ENCODE assay signal across 9 mouse cellular contexts in genomic region chr6:114970386-114970785, GRCm38 (mm10). TPM values are rescaled to one million over a fixed set of nuclear protein-coding genes. Genes with fewer than 3 reads are reported as not detected.
DNase-seq lines count a peak whose midpoint lies in the region; ATAC-seq lines count a peak whose summit lies in the region.
"Had no signal": no experiment of that assay in that cellular context is flagged by ENCODE, and none has a peak within 500 bp of the region (broad histone marks: within the 10 kb centered on the region; RNA-seq: fewer than 3 reads in every experiment).

No protein-coding gene starts in this region.

- H3K36me3 ChIP-seq in forebrain, embryonic 10.5 days (replicated peaks): no peaks in the 10 kb centered on the region
- H3K36me3 ChIP-seq in forebrain, embryonic 12.5 days (replicated peaks): no peaks in the 10 kb centered on the region
- no peaks in the 10 kb centered on the region for H3K36me3 ChIP-seq in midbrain, embryonic 14.5 days (ENCODE audit: control insufficient read depth, insufficient read depth, low read length)
- H3K36me3 ChIP-seq: liver, embryonic 13.5 days had no signal

- intact Hi-C loops in left cerebral cortex, postnatal 10 days (cut with DNase I): no loop called here

- ATAC-seq in forebrain, embryonic 12.5 days (ENCODE audit: low FRiP score): no peak
- ATAC-seq in midbrain, embryonic 14.5 days (ENCODE audit: low FRiP score, low TSS enrichment): no peak

- no peak overlapping the region for H3K9ac ChIP-seq in forebrain, embryonic 12.5 days
- no peak overlapping the region for H3K9ac ChIP-seq in midbrain, embryonic 14.5 days (replicated peaks; ENCODE audit: low read length)
- H3K9ac ChIP-seq: liver, embryonic 13.5 days had no signal

- H3K9me3 ChIP-seq in forebrain, embryonic 10.5 days: no peaks in the 10 kb centered on the region; the same call in 1 of the 2 replicates
- H3K9me3 ChIP-seq in forebrain, embryonic 12.5 days: no peaks in the 10 kb centered on the region
- no peaks in the 10 kb centered on the region for H3K9me3 ChIP-seq in midbrain, embryonic 14.5 days (ENCODE audit: control insufficient read depth, low read length)
- H3K9me3 ChIP-seq: liver, embryonic 13.5 days had no signal

- DNase-seq in forebrain, embryonic 10.5 days (ENCODE audit: extremely low spot score, low spot score): no peak
- DNase-seq in 3T3-L1 (ENCODE audit: low read depth, low spot score): peak; percentile 22
- peak; percentile 23 for DNase-seq in forelimb bud, embryonic 11.5 days (ENCODE audit: low read depth, low spot score)
- DNase-seq in midbrain, embryonic 14.5 days: no peak
- DNase-seq in adrenal gland, postnatal 10 days: no peak
- no peak for DNase-seq in Muller cell, postnatal 12 days (ENCODE audit: inconsistent ontology term)
- no peak for DNase-seq in left cerebral cortex, postnatal 10 days (ENCODE audit: extremely low spot score in 1 of 2, low spot score in 2 of 2)
- DNase-seq: liver, embryonic 13.5 days had no signal

- H3K27me3 ChIP-seq in forebrain, embryonic 10.5 days (ENCODE audit: poor library complexity, severe bottlenecking): peaks cover 73% of the 10 kb centered on the region
- H3K27me3 ChIP-seq in forebrain, embryonic 12.5 days: peaks cover 63% of the 10 kb centered on the region
- peaks cover 28% of the 10 kb centered on the region; the same call in 1 of the 2 replicates for H3K27me3 ChIP-seq in midbrain, embryonic 14.5 days (ENCODE audit: control insufficient read depth, insufficient read depth, low read length)

- H3K4me1 ChIP-seq in forebrain, embryonic 10.5 days: peaks cover 41% of the 10 kb centered on the region
- H3K4me1 ChIP-seq in forebrain, embryonic 12.5 days: peaks cover 26% of the 10 kb centered on the region
- peaks cover 4% of the 10 kb centered on the region; the same call in 1 of the 2 replicates for H3K4me1 ChIP-seq in midbrain, embryonic 14.5 days (ENCODE audit: control insufficient read depth, insufficient read depth, low read length)

- peak overlapping the region; percentile 76 for H3K4me3 ChIP-seq in forebrain, embryonic 10.5 days
- H3K4me3 ChIP-seq in forebrain, embryonic 12.5 days (replicated peaks): no peak overlapping the region
- no peak overlapping the region for H3K4me3 ChIP-seq in midbrain, embryonic 14.5 days (replicated peaks; ENCODE audit: low read depth, low read length)

- no peak overlapping the region for H3K4me2 ChIP-seq in forebrain, embryonic 12.5 days
- peak overlapping the region; percentile 99 for H3K4me2 ChIP-seq in midbrain, embryonic 14.5 days (ENCODE audit: low read length)

- no peak overlapping the region for H3K27ac ChIP-seq in forebrain, embryonic 10.5 days
- H3K27ac ChIP-seq in forebrain, embryonic 12.5 days: no peak overlapping the region
- no peak overlapping the region for H3K27ac ChIP-seq in midbrain, embryonic 14.5 days (replicated peaks; ENCODE audit: low read depth, low read length)
- H3K27ac ChIP-seq: liver, embryonic 13.5 days had no signal

- 24% methylated on average over 6 of the region's 6 CpGs for WGBS in forebrain, embryonic 10.5 days
- 27% methylated on average over 6 of the region's 6 CpGs for WGBS in forebrain, embryonic 12.5 days
- 24% methylated on average over 6 of the region's 6 CpGs for WGBS in midbrain, embryonic 14.5 days

RNA-seq across cellular contexts. Expression of gene Vgll4, which starts 0.6 kb away (rescaled TPM):
- polyA plus RNA-seq in forebrain, embryonic 10.5 days (2016; fragmentation: Nextera tagmentation; extraction: Ambion mirVana): 79.0 and 81.7 TPM in 2 replicates
- 91.2 and 96.1 TPM in 2 replicates for polyA plus RNA-seq in forebrain, embryonic 12.5 days (2016; fragmentation: Nextera tagmentation; extraction: Ambion mirVana)
- 32.2 and 42.8 TPM in 2 replicates for polyA plus RNA-seq in midbrain, embryonic 14.5 days (2014; fragmentation: Nextera tagmentation; extraction: Ambion mirVana)
- 10 to 100 TPM; 82.4 to 93.1 TPM for total RNA-seq in adrenal gland, postnatal 10 days (2021)
- total RNA-seq in left cerebral cortex, postnatal 10 days (2021): 10 to 100 TPM; 42.7 to 51.8 TPM

Comparison
In these comparisons a context has a peak if more than half of its experiments do, and no peak if none do; other contexts are left out.
1. DNase-seq: peak in 3T3-L1 (single experiment) and forelimb bud, embryonic 11.5 days (single experiment); none in forebrain, embryonic 10.5 days (single experiment), midbrain, embryonic 14.5 days (single experiment), adrenal gland, postnatal 10 days (single experiment), Muller cell, postnatal 12 days (single experiment) and left cerebral cortex, postnatal 10 days (0 of 2).